Mouse (Mus musculus) 3134 (cell line): ENCODE data around the gene Hat1.

Source experiments
- DNase-seq: peaks from one replicate; pipeline ENCODE4 v3.0.0-alpha.2; 2011; ENCODE audit warnings: low spot score; ENCODE audit not compliant: insufficient read length; ENCODE audit errors: extremely low read depth

The Hat1 gene

DNA sequence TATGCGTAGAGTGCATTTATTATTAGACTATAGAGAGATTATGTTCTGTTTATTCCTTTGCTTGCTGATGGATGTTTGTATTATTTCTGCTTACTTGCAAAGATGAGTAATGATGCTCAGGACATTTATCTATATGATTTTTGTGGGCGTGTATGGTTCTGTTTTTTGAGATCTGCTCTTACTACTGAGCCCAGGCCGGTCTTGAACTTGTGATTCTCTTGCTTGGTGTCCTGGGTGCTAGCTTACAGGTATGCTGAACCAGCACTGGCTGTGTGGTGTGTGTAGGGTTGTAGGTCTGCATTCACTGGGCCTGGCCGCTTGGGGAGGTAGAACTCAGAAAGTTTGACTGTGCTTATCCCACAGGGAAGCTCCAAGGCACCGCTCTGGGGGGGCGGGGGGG lies 72.4 kb downstream of the Hat1 start:
- DNase-seq = no peak

DNA sequence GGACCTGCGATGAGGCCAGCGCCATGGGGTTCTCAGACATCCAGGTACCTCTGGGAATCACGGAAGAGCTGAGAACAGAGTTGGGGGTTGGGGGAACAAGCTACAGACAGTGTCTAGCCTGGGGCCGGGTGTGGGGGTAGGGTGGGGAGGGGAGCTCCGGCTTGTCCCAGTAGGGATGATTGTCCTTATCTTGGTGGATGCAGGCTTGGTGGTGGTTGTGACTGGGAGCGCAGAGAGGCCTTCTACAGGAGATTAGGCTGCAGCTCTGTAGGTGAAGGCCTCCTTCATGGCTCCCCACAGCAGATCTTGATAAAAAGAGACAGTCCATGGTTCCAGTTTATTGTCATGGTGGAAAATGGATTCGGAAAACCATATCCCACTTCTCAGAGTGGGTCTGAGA lies 72.8 kb downstream of the Hat1 start:
- DNase-seq = no peak

DNA sequence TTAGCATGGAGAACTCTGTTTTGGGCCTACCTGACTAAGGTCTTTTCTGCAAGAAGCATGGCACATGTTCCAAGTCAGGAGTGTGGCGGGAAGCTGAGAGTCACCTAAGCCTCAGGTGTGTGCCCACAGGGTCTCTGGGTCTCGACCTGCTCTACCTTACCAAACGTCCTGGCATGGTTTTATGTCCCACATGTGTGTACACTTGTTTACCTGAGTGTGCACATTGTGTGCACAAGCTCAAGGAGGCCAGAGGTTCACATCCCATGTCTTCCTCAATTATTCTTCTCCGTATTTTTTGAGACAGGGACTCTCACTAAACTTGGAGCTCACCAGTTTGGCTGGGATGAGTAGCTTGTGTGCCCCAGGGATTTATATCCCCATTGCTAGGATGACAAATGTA lies 73.3 kb downstream of the Hat1 start:
- no peak for DNase-seq

DNA sequence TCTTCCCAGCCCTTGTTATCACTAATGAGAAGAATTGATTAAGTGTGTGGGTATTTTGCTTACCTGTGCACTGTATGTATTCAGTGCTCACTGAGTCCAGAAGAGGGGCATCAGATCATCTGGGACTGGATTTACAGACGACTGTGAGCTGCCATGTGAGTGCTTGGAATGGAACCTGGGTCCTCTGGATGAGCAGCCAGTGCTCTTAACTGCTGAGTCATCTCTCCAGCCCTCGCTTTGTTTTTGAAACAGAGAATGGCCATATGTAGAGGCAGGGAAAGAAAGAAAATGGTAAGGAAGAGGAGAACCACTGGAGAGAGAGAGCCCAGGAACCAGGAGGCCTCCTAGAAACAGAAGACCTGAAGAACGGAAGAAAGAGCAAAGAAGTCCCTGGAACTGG lies 73.8 kb downstream of the Hat1 start:
- DNase-seq = no peak

DNA sequence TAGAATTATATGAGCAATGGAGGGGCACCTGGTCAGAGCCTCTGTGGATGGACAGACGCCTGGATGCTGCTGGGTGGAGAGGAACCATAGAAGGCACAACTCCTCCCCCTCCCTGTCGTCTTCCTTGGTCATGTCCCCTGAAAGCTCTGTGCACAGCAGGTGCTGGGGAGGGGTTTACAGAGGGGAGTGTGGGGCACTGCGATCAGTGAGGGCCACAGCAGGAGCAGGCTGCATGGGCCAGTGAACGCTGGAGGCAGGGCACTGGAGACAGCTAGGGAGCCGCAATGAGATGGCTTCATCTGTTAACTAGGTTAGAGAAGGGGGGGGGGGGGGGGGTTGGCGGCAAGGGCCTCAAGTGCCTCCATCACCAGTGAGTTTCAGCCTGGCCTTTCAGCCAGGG lies 77.3 kb downstream of the Hat1 start:
- DNase-seq = no peak

DNA sequence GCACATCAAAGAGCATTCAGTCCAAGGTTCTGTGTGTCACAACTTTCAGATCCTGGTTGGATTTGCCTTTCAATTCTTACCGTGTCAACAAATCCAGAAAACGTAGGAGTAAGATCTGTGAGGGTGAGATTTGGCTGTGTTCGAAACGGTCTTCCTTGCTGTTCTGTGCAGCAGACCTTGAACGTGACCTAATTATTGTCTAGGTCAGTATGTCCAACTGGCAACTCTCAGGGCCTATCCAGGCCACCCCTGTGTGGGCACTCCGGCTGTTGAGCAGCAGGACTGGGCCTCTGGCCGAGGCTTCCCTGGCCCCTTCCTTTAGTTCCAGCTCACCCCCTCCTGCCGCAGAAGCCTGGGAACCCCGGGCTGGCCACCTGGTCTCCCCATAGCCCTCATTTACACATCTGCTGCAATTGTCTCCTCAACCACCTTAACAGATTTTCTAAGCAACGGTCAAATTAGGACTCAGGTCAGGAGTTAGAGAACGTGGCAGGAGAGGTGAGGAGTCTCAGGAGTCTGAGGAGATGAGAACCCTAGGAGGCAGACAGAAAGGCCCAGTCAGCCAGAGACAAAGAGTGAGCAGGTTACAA lies 78.2 kb downstream of the Hat1 start:
- DNase-seq = no peak

DNA sequence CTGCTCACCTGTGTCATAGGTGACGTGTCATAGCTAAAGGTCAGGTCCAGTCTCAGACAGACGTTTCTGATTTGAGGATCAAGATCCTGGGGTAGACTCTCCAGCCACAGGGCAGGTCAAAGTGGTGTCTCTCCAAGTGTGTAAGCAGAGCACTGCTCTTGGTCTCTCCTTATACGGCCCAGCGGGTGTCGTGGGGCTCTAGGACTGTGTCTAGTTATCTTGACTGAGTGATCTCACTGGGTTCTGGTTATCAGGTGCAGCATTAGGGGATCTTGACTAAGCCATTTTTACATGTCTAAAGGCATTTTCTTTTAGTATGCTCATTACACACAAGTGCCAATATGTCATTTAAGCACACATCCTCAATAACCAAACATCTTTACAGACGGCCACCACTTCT lies 82.3 kb downstream of the Hat1 start:
- DNase-seq = no peak

DNA sequence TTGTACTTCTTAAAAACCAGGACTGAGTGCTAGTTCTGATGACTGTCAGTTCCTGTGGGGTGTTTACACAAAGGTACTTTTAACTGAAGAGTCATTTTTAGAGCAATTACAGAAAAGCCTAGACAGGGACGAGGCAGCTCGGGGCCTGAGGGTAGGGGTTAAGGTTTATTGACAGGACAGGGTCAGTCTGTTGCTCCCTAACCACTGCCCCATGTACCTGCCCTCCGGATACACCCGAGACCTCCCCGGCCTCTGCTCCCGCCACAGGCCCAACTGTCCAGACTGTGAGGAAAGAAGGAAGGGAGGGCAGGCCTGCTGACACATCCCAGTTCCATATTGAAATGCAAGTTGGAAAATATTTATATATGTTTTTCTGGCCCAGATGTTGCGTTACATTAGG lies 85.1 kb downstream of the Hat1 start:
- DNase-seq = no peak

DNA sequence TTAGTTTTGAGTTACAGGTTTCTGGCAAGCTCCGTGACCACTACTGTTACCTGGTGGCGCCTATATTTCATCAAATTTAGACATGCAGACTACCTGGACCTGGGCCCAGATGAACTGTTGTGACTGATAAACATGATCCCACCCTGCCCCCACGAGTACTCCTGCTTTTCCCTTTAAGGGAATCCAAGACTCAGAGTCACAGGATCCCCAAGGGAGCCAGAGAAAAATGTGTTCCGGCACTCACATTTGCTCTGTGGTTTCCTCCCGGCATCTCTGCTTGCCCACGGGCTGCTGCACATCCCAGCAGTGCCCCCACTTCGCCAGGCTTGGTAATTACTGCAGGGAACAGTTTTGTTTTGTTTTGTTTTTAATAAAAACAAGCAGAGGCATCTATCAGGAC lies 85.6 kb downstream of the Hat1 start:
- DNase-seq = peak; percentile 35

DNA sequence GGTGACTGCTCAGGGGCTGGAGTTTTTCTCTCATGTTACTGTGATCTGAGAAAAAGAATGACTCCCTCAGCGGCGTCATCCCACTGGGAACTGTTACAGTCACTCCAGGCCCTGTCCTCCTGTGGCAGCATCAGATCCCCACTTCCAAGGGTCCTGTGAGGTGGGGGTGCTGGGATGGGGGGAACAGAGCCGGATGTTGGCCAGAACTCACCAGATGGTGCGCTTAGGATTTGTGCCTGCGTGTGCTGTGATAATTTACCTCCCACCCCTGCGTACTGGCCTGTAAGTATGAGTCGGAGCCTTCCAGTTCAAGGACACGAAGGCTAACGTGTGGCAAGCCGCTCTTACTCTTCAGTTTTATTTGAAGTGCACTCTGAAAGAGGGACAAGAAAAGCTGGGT lies 86.6 kb downstream of the Hat1 start:
- DNase-seq = no peak

DNA sequence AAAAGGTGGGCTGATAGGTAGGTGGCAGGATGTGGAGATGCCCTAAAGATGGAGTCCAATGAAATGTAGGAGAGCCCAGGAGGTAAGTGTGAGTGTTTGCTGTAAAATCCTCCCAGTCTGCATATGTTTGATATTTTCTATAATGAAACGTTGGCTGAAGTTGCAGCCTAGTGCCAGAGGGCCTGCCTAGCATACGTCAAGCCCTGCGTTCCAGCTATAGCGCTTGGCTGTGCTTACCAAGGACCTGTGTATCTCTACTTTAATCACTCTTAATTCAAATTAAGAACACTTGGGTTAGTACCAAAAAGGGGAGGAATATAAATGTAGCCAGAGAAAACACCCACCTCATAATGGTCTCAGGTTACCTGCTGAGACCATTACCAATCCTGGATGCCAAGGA lies 87.0 kb downstream of the Hat1 start:
- no peak for DNase-seq

DNA sequence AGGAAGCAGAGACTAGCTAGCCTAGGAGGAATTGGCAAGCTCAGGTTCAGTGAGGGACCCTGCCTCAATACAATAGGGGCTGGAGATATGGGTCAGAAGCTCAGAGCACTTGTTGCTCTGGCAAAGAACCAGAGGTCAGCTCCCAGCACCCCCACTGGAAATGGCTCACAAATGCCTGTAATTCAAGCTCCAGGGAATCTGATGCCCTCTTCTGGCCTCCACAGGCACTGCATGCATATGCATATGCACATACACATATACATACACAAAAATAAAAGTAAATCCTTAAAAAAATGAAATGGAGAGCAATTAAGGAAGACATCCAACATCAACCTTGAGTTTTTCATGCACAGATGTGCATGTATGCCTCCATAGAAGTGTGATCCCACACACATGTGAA lies 89.0 kb downstream of the Hat1 start:
- no peak for DNase-seq

DNA sequence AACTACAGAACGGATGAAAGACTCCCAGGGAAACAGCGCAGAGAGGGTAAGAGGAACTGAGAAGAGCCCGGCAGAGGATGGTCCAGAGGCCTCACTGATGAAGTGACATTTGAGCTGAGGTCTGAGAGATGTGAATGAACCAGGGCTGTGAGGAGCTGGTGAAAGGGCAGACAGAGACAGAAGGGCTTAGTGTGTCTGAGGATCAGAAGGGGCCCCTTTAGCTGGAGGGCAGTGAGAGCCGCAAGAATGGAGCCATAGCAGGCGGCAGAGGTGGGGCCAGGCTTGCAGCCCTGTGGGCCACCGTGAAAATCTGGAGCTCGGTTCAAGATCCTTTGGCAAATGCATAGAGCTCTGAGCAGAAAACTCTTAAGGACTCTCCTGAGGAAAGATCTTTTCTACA lies 91.2 kb downstream of the Hat1 start:
- no peak for DNase-seq

DNA sequence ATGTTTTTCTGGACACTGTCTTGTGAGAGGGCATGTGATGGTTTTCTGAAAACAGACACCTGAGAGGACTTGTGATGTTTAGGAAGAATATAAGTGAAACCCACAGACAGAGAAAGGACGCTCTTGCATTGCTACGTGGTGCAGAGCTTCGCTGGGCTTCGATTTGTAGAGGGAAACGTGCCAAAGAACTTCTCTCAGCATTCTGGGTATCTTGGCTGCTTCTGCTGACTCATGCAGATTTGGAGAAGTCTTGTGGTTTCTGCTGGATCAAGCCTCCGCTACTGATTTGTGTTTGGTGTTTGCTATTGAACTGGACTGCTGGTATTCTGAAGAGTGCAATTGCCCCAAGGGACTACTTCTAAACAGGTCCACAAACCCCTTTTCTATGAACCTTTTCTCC lies 93.1 kb downstream of the Hat1 start:
- DNase-seq = peak; percentile 28

DNA sequence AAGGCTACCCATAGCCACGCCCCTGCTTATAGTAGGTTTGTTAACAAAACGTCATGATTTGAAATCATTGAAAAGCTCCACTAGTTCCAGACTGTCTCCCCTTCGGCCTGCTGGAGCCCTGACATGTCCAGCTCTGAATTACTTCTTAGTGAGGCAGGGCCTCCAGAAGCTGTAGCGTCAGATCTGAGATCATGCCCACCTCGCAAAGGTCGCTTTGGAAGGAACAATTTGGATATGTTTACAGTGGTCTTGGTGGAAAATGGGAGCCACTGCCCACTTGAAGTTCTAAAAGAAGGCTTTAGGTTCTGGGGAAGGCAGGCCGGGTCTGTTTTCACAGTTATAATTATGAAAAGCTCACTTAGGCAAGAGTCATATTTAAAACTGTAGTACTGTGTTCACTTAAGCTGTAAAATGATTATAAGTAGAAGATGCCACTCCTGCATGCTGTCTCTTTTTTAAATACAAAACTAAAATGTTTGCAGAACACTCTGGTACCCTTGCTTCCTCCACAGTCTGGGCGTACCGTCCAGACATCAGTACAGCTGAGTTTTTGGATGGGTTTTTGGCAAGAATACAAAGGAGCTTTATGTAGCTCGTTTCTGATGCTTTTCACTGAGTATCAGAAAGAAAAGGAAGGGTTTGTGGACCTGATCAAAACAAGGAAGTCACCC lies 94.4 kb downstream of the Hat1 start:
- DNase-seq = no peak

DNA sequence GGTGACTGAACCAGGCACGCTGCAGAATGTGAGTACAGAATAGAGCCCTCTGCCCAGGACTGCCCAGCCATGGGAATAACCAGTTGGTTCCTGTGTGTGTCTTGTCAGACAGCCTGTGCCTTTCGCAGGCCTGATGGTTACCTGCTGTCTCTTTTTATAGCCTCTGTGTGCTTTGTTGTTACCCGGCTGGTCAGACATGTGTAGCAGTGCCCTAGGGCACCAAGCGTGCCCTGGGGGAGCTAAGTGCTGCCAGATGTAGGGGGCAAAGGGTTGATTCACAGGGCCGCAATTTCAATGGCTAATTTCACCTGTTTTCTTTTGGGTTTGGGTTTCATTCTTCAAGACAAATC lies 94.9 kb downstream of the Hat1 start:
- no peak for DNase-seq
